Mouse (Mus musculus): ENCODE measurements at regions not wholly inside any gene's neighbourhood (a gene's known extent, or its start where the extent isn't known, plus 50 kb on each side); places are given as distances from the start of the nearest gene placed in this dataset.

- Histone ChIP-seq H3K4me2 (ENCODE audit: low read length) (no peak overlapping the region), H3K4me1 (replicated peaks; ENCODE audit: control insufficient read depth, insufficient read depth, low read length) (no peaks in the 10 kb centered on the region), H3K27me3 (replicated peaks; ENCODE audit: control insufficient read depth, insufficient read depth, low read length) (no peaks in the 10 kb centered on the region), H3K9me3 (ENCODE audit: control insufficient read depth, low read length) (no peaks in the 10 kb centered on the region), H3K4me3 (ENCODE audit: low read depth, low read length) (no peak overlapping the region), H3K9ac (ENCODE audit: low read length) (no peak overlapping the region), H3K27ac (ENCODE audit: low read depth) (no peak overlapping the region), H3K36me3 (ENCODE audit: control insufficient read depth, insufficient read depth, low read length) (no peaks in the 10 kb centered on the region)
- 93% methylated on average over 8 of the region's 8 CpGs for WGBS
- ATAC-seq (replicated peaks; ENCODE audit: low FRiP score, low TSS enrichment, low read depth) (no peak), DNase-seq (ENCODE audit: low spot score) (no peak)
Observed at GRCm38 (mm10) chr8:35278946-35279345, 486.6 kb upstream of the Gm19410 start.

- H3K4me3 ChIP-seq (ENCODE audit: low read depth, low read length), result no peak overlapping the region
- no peak overlapping the region for H3K4me2 ChIP-seq (ENCODE audit: low read length)
- DNase-seq (ENCODE audit: low spot score) (no peak), ATAC-seq (replicated peaks; ENCODE audit: low FRiP score, low TSS enrichment, low read depth) (no peak)
- no peak overlapping the region for H3K27ac ChIP-seq (ENCODE audit: low read depth)
- no peaks in the 10 kb centered on the region for H3K4me1 ChIP-seq (replicated peaks; ENCODE audit: control insufficient read depth, insufficient read depth, low read length)
- H3K9ac ChIP-seq (ENCODE audit: low read length), result no peak overlapping the region
- 92% methylated on average over 6 of the region's 6 CpGs for WGBS
- H3K9me3 ChIP-seq (ENCODE audit: control insufficient read depth, low read length), result no peaks in the 10 kb centered on the region
- no peaks in the 10 kb centered on the region for H3K27me3 ChIP-seq (replicated peaks; ENCODE audit: control insufficient read depth, insufficient read depth, low read length)
- H3K36me3 ChIP-seq (ENCODE audit: control insufficient read depth, insufficient read depth, low read length), result no peaks in the 10 kb centered on the region
Observed at GRCm38 (mm10) chr8:35280741-35281140, 484.8 kb upstream of the Gm19410 start.

- H3K36me3 ChIP-seq (ENCODE audit: control insufficient read depth, insufficient read depth, low read length), result no peaks in the 10 kb centered on the region
- H3K9ac ChIP-seq (ENCODE audit: low read length), result no peak overlapping the region
- no peaks in the 10 kb centered on the region for H3K4me1 ChIP-seq (replicated peaks; ENCODE audit: control insufficient read depth, insufficient read depth, low read length)
- no peaks in the 10 kb centered on the region for H3K9me3 ChIP-seq (ENCODE audit: control insufficient read depth, low read length)
- H3K4me2 ChIP-seq (ENCODE audit: low read length), result no peak overlapping the region
- no peak overlapping the region for H3K4me3 ChIP-seq (ENCODE audit: low read depth, low read length)
- ATAC-seq (replicated peaks; ENCODE audit: low FRiP score, low TSS enrichment, low read depth) (no peak), DNase-seq (ENCODE audit: low spot score) (no peak)
- WGBS, result 91% methylated on average over 9 of the region's 9 CpGs
- H3K27me3 ChIP-seq (replicated peaks; ENCODE audit: control insufficient read depth, insufficient read depth, low read length), result no peaks in the 10 kb centered on the region
- H3K27ac ChIP-seq (ENCODE audit: low read depth), result no peak overlapping the region
Observed at GRCm38 (mm10) chr8:35283366-35283765, 482.2 kb upstream of the Gm19410 start.

- H3K4me3 ChIP-seq (ENCODE audit: low read depth, low read length), result no peak overlapping the region
- 0 out of 2 replicates have a peak, but pooled peaks cover 9% of the 10 kb centered on the region for H3K4me1 ChIP-seq (replicated peaks; ENCODE audit: control insufficient read depth, insufficient read depth, low read length)
- DNase-seq (ENCODE audit: low spot score) (no peak), ATAC-seq (replicated peaks; ENCODE audit: low FRiP score, low TSS enrichment, low read depth) (no peak)
- WGBS, result 67% methylated on average over 5 of the region's 5 CpGs
- no peak overlapping the region for H3K9ac ChIP-seq (ENCODE audit: low read length)
- H3K27ac ChIP-seq (ENCODE audit: low read depth), result no peak overlapping the region
- H3K36me3 ChIP-seq (ENCODE audit: control insufficient read depth, insufficient read depth, low read length), result no peaks in the 10 kb centered on the region
- H3K9me3 ChIP-seq (ENCODE audit: control insufficient read depth, low read length), result no peaks in the 10 kb centered on the region
- no peaks in the 10 kb centered on the region for H3K27me3 ChIP-seq (replicated peaks; ENCODE audit: control insufficient read depth, insufficient read depth, low read length)
- no peak overlapping the region for H3K4me2 ChIP-seq (ENCODE audit: low read length)
Observed at GRCm38 (mm10) chr8:35289018-35289417, 476.6 kb upstream of the Gm19410 start.

GRCm38 (mm10) chr8:35289967-35290366 lies 475.6 kb upstream of the Gm19410 start:
- Histone ChIP-seq H3K9me3 (ENCODE audit: control insufficient read depth, low read length) (no peaks in the 10 kb centered on the region), H3K27ac (ENCODE audit: low read depth) (no peak overlapping the region), H3K27me3 (replicated peaks; ENCODE audit: control insufficient read depth, insufficient read depth, low read length) (no peaks in the 10 kb centered on the region), H3K4me1 (replicated peaks; ENCODE audit: control insufficient read depth, insufficient read depth, low read length) (0 out of 2 replicates have a peak, but pooled peaks cover 9% of the 10 kb centered on the region), H3K9ac (ENCODE audit: low read length) (no peak overlapping the region), H3K36me3 (ENCODE audit: control insufficient read depth, insufficient read depth, low read length) (no peaks in the 10 kb centered on the region), H3K4me3 (ENCODE audit: low read depth, low read length) (no peak overlapping the region), H3K4me2 (ENCODE audit: low read length) (no peak overlapping the region)
- no peak for DNase-seq (ENCODE audit: low spot score)
- ATAC-seq (replicated peaks; ENCODE audit: low FRiP score, low TSS enrichment, low read depth), result no peak
- 54% methylated on average over 4 of the region's 4 CpGs for WGBS

- DNase-seq (ENCODE audit: low spot score) (no peak), ATAC-seq (replicated peaks; ENCODE audit: low FRiP score, low TSS enrichment, low read depth) (peak; percentile 72)
- Histone ChIP-seq H3K36me3 (ENCODE audit: control insufficient read depth, insufficient read depth, low read length) (no peaks in the 10 kb centered on the region), H3K27ac (ENCODE audit: low read depth) (no peak overlapping the region), H3K4me1 (replicated peaks; ENCODE audit: control insufficient read depth, insufficient read depth, low read length) (0 out of 2 replicates have a peak, but pooled peaks cover 9% of the 10 kb centered on the region), H3K4me2 (ENCODE audit: low read length) (no peak overlapping the region), H3K9me3 (ENCODE audit: control insufficient read depth, low read length) (no peaks in the 10 kb centered on the region), H3K9ac (ENCODE audit: low read length) (no peak overlapping the region), H3K4me3 (ENCODE audit: low read depth, low read length) (no peak overlapping the region), H3K27me3 (replicated peaks; ENCODE audit: control insufficient read depth, insufficient read depth, low read length) (no peaks in the 10 kb centered on the region)
- WGBS, result 30% methylated on average over 14 of the region's 14 CpGs
Observed at GRCm38 (mm10) chr8:35293437-35294126, 472.0 kb upstream of the Gm19410 start.

GRCm38 (mm10) chr8:35296936-35297335 lies 468.7 kb upstream of the Gm19410 start:
- 84% methylated on average over 6 of the region's 6 CpGs for WGBS
- ATAC-seq (replicated peaks; ENCODE audit: low FRiP score, low TSS enrichment, low read depth) (no peak), DNase-seq (ENCODE audit: low spot score) (no peak)
- Histone ChIP-seq H3K9me3 (ENCODE audit: control insufficient read depth, low read length) (no peaks in the 10 kb centered on the region), H3K9ac (ENCODE audit: low read length) (no peak overlapping the region), H3K4me2 (ENCODE audit: low read length) (no peak overlapping the region), H3K36me3 (ENCODE audit: control insufficient read depth, insufficient read depth, low read length) (no peaks in the 10 kb centered on the region), H3K4me1 (replicated peaks; ENCODE audit: control insufficient read depth, insufficient read depth, low read length) (0 out of 2 replicates have a peak, but pooled peaks cover 6% of the 10 kb centered on the region), H3K4me3 (ENCODE audit: low read depth, low read length) (no peak overlapping the region), H3K27me3 (replicated peaks; ENCODE audit: control insufficient read depth, insufficient read depth, low read length) (no peaks in the 10 kb centered on the region), H3K27ac (ENCODE audit: low read depth) (no peak overlapping the region)

- Histone ChIP-seq H3K27me3 (replicated peaks; ENCODE audit: control insufficient read depth, insufficient read depth, low read length) (no peaks in the 10 kb centered on the region), H3K4me1 (replicated peaks; ENCODE audit: control insufficient read depth, insufficient read depth, low read length) (no peaks in the 10 kb centered on the region), H3K36me3 (ENCODE audit: control insufficient read depth, insufficient read depth, low read length) (no peaks in the 10 kb centered on the region), H3K4me2 (ENCODE audit: low read length) (no peak overlapping the region), H3K4me3 (ENCODE audit: low read depth, low read length) (no peak overlapping the region), H3K9me3 (ENCODE audit: control insufficient read depth, low read length) (no peaks in the 10 kb centered on the region), H3K9ac (ENCODE audit: low read length) (no peak overlapping the region), H3K27ac (ENCODE audit: low read depth) (no peak overlapping the region)
- 77% methylated on average over 9 of the region's 9 CpGs for WGBS
- DNase-seq (ENCODE audit: low spot score) (no peak), ATAC-seq (replicated peaks; ENCODE audit: low FRiP score, low TSS enrichment, low read depth) (no peak)
Observed at GRCm38 (mm10) chr8:35299088-35299487, 466.5 kb upstream of the Gm19410 start.

GRCm38 (mm10) chr8:35300359-35300758 lies 465.2 kb upstream of the Gm19410 start:
- DNase-seq (ENCODE audit: low spot score), result no peak
- Histone ChIP-seq H3K4me2 (ENCODE audit: low read length) (no peak overlapping the region), H3K27ac (ENCODE audit: low read depth) (no peak overlapping the region), H3K4me1 (replicated peaks; ENCODE audit: control insufficient read depth, insufficient read depth, low read length) (no peaks in the 10 kb centered on the region), H3K36me3 (ENCODE audit: control insufficient read depth, insufficient read depth, low read length) (no peaks in the 10 kb centered on the region), H3K9me3 (ENCODE audit: control insufficient read depth, low read length) (peaks cover 4% of the 10 kb centered on the region; the same call in 1 of the 2 replicates), H3K27me3 (replicated peaks; ENCODE audit: control insufficient read depth, insufficient read depth, low read length) (no peaks in the 10 kb centered on the region), H3K9ac (ENCODE audit: low read length) (no peak overlapping the region), H3K4me3 (ENCODE audit: low read depth, low read length) (no peak overlapping the region)
- WGBS, result 73% methylated on average over 3 of the region's 3 CpGs
- no peak for ATAC-seq (replicated peaks; ENCODE audit: low FRiP score, low TSS enrichment, low read depth)

Data from intestine, embryonic 14.5 days (tissue).